Mouse (Mus musculus) urinary bladder, adult 18-20 months (tissue): ENCODE data around the gene Efna3.

Experiments
- DNase-seq, 2 experiments: peaks; one replicate each; pipeline ENCODE4 v3.0.0; 2022; ENCODE audit warnings: low spot score in 2 of 2, mixed read lengths in 2 of 2

Gene Efna3

DNA sequence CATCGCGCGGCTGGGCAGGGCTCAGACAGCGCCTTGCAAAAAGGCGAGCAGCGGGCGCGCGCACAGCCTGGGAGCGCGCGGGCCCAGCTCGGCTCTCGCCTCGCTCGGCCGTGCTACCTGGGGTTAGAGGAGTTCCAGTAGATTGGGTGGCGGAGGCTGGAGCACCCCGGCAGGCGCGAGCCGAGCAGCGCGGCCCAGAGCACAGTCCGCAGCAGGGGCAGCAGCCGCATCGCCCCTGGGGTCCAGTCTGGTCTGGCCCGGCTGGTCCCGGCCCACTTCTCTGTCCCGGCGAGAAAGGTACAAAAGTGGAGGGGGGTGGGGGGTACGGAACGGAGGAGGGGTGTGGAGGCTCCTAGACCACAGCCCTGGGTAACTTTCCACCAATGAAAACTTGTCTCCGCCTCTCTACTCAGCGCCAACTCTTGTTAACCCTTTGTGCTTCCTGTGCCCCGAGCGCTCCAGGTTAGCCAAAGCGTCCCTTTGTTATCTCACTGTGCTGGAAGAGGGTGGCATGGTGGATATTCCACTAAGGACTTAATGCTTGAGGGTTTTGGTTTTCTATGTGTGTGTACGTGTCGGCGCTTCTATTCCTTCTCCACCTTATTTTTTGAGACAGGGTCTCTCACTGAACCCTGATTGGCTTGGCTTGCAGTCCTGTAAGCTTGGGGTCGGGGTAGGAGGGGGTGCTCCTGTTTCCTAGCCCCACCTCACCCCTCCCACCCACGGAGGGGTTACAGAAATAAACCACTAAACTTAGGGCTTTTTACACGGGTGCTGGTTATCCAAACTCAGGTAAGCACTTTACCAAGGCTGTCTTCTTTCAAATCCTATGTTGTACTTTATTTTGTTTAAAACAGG, 15.2 kb upstream of the Efna3 start, which contains the start of gene Efna4:
Gene Efna4 (minus strand): TSS at position 308 of the 858 bp plus-strand sequence.
- DNase-seq: peak in 1 of 2 experiments; percentile 56

DNA sequence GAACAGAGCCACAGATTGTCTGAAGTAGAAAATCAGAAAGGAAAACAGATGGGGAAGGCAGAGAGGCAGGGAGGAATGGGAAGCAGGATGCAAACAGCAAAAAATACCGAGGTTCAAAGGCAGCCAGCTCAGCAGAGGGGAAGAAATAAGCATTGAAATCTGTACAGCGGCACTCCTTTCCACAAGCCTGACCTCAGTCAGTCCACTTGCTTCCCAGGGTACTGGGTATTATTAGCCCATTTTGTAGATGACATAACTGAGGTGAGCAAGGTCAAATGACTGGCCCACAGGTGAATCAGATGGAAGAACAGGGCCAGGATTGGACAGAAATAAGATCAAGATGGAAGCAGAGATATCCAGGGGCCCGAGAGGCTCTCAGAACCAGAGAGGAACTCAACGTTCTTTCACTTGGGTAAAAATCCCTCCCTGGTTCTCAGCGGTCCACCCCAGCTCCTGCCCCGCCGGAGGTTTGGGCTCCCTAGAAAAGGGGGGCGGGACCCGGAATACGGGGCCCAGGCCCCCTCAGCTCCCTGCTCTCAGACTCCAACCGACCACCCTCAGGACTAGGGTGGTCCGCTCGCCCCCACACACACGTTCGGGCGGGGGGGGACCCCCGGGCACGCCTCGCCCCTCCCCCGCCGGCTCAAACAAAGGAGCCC, 14.4 kb upstream of the Efna3 start:
- no peak for DNase-seq

DNA sequence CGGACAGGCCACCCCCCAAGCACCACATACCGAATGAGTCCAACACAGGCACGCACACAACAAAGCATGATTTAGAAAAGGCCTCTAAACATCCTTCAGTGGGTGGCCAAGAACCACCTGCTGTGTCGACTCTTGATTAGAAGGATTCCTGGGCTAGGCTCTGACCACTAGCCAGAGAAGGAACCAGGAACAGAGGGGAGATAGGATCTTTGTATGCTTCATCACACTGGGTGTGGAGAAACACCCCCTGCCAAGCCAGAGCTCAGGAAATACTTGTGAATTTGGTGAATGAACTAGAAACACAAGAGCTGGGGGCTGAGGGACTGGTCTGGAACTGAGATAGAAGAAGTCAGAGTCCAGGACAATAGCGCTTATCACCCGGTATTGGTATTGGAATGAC, 13.8 kb upstream of the Efna3 start:
- DNase-seq: no peak

DNA sequence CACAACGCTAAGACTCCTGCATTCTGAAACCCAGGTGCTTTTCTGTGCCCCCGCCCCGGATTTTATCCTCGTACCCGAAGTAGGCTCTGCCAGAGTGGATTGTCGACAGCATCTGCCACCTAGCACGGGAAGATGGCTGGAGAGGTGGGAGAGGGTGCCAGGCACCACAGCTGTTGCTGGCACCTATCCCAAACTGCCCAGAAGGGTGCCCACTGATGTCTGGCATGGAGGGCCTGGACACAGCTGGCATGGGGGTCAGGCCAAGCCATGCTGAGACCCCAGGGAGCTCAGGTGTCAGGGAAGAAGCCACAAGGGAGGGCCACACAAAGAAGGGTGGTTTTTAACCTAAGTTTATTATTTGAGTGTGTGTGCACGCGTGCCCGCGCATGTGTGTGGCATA, 10.3 kb upstream of the Efna3 start:
- no peak for DNase-seq

DNA sequence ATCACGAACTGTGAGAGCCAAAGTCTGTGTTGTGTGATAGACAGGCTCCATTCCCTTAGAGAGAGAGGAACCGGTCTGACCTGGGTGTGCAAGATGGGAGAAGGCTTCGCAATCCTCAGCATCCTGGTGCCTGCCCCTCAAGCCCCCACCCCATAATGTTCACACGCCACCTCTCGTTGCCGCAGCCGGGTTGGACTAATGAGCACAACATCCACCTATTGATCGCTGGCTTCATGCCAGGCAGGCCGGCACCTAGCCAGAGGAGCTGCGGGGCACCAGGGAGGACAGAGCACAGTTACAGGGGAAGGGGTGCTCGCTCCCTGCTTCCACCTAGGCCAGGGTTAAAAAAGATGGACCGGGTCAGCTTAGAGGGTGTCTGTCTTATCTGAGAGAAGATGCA, 9.7 kb upstream of the Efna3 start:
- DNase-seq: no peak

DNA sequence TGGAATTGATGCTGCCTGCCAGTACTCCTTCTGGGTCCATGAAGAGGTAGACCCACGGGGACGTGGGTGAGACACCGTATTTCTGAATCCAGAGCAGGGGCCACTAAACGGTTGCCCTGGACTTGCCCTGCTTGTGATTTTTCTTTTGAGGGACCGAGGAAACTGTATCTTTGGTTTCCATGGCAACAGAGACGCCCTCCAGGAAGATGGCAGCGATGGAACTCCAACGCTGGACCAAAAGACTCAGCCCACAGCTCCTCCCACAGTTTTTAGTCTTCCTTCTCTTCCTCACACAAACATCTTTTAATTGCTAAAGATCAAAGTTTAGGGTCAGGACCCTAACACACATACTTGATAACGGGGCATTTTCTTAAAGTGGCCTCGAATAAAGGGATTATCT, 9.2 kb upstream of the Efna3 start:
- DNase-seq: no peak

DNA sequence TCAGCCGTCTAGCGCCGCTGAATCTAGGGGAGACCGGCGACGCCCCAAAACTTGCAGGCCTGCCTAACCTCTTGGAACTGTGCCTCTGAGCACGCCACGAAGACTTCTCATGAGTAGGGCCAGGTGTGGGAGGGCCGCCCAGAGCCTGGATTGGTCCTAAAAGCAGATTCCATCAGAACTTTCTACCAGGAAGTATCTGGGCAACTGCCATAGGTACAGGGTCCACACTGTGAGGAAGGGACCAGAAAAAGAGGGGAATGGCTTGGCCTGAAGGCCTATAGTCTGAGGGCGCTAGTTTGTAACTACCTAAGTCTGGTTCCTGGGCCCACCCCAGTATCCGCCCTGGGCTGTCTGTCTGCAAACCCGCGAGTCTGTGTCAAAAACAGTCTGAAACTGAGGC, 8.8 kb upstream of the Efna3 start:
- DNase-seq: no peak

DNA sequence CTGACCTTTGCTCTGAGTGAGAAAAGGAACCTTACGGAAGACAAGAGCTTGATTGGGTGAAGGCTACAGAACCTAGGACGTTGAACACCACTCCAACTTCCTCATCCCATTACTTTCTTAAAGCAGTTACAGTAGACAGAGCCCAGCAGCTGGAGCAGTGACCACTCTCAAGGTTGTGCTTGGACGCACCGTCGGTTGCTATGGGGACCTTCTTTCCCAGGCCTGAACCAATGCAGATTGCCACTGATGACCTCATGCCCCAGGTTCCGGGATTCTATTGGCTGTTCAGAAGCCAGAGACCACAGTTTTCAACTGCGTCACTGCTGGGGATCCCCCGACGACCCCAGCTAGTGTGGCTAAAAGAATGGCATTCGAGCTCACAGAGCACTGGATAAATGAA, 8.2 kb upstream of the Efna3 start:
- DNase-seq: no peak

DNA sequence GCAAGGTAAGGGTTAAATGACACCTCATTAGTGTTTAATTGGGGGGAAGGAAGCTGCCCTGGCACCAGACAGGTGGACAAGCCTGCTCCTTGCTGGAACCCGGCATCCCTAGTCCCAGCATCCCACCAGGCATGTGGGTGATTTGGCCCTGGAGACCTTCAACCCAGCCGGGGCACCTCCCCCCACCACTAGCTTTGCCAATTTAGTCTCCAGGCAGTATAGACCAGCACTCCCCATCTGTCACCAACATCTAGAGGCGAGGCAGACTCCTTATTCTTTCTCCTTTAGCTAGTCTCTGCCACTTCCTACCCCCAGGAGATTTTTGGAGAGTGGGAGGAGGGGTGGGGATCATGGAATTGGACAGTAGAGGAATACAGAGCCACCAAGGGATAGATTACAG, 7.6 kb upstream of the Efna3 start:
- DNase-seq: no peak

DNA sequence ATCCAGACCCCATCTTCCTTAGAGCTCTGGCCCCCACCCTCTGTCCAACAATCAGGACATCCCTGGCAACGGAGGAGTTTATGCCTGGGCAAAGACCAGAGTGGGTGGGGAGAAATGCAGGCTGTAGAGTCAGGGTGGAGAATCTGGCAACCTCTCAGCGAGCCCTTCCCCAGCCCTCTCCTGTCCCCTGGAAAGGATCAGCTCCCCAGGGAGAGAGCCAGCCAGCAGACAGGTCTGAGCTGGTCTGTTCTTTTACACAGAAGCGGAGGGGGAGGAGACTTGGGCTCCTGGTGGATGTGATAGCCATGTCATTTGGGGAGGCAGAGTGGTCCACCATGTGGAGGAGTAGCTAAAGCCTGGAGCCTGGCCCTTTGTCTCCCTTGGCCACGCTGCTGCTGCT, 5.9 kb upstream of the Efna3 start:
- no peak for DNase-seq

DNA sequence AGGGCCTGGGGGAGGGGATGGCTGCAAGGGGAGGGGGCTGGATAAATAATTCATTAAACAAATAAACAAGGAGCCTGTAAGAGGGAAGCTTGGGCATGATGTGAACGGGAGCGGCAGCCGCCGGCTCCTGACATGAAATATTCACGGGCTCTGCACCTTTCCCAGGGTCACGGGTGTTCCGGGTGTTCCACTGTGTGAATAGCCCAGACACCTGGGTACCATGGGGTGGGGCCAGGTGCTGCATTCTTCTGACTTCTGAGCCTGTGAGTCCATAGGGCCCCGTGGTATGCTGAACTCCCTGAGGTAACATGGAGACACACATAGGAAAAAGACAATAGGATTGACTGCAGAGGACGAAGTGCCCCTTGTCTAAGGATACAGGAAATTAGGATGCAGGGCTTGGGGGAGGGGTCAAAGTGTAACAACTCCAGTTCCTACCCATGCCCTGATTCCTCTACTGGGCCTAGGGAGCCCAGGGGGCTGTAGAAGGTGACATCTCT, 4.7 kb upstream of the Efna3 start:
- no peak for DNase-seq

DNA sequence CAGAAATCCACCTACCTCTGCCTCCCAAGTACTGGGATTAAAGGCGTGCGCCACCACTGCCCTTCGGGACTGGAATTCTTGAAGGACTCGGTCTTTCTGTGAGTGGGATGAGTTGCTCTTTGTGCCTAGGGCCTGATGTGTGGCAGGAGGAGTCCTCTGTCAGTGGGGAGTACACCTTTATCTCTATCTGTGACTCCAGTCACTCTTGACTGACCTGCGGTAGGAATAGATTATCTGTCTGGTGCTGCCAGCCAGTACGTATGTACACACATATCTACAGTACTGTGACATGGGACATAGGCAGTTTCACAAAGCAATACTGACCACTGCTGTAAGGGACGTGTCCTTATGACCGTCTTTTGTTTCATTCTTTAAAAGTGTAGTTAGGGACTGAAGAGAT, 3.1 kb upstream of the Efna3 start:
- no peak for DNase-seq

DNA sequence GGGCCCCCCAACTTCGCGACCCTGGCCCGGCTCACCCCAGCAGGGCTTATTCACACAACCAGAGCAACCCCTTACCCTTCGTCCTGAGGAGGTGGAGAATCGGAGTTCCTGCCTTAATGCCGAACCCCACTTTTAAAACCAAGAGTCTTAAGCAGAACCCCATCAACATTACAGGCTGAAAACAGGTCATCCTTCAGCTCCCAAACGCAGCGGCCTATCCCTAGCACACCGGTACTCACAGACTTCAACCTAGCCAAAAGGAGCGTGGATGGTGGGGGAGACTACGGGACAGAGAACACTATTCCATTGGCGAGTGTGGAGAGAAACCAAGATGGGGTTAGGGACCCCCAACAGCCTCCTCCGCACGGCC, 649 bp downstream of the Efna3 start:
- no peak for DNase-seq

DNA sequence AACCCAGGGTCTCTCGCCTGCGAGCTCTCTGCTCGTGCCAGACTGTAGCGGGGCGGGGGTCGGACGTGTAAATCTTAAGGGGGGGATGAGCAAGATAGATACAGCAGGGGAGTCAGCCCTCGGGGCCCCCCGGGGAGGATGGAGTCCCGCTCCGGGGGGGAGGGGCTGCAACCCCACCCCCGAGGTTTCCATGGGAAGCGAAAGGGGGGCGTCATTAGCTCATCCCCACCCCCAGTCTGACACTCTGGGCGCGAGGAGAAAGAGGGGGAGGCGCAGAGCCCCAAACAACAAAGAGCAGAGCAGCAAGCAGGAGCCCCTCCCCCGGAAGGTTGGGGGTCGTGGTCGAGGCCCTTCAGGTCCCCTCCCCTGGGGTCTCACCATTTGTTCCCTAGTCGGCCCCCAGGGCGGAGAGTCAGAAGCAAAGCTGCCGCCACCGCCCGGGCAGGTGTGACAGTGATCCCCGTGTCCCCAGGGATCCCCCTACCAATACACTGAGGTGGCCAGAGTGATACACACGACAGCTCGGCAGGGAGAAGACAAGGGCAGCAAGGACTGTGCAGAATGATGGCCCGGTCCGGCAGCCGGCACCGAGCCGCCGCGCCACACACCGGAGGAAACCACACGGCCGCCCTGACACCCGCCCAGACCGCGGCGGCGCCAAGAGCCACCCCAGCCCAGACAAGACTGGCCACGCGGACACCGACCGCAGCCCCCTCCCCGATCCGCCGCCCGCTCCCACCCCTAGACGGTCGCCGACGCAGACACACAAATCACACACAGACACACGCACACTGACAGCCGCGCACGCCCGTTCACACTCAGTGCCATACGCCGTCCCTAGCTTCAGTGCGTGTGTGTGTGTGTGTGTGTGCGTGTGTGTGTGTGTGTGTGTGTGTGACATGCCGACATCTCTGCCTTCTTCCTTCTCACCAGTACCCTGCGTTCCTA, 1.3 kb downstream of the Efna3 start:
- DNase-seq: no peak

DNA sequence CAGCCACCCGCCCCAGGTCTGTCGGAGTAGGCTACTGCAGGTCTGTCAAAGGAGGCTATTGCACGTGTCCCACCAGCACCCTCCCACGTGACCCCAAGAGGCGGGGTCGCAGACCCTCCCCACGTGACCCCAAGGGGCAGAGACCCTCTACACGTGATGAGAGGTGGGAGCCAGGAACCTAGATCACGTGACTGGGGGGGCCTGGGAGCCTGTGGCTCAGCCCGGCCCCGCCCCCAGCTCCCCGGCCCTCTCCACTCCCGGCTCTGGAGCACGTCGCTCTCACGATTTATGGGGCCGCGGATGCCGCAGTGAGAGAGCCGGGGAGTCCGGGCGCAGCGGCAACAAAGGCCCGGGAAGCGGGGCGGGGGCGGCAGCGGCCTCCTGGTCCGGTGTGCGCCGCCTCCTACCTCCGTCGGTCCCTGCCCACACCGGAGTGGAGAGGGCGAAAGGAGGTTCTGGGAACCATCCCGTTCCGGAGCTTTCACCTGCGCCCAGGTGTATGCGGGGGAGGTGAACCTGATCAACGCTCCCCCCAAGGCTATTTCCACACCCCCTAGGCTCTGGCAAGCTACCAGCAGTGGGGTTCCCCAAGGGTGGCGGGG, 2.1 kb downstream of the Efna3 start:
- no peak for DNase-seq

DNA sequence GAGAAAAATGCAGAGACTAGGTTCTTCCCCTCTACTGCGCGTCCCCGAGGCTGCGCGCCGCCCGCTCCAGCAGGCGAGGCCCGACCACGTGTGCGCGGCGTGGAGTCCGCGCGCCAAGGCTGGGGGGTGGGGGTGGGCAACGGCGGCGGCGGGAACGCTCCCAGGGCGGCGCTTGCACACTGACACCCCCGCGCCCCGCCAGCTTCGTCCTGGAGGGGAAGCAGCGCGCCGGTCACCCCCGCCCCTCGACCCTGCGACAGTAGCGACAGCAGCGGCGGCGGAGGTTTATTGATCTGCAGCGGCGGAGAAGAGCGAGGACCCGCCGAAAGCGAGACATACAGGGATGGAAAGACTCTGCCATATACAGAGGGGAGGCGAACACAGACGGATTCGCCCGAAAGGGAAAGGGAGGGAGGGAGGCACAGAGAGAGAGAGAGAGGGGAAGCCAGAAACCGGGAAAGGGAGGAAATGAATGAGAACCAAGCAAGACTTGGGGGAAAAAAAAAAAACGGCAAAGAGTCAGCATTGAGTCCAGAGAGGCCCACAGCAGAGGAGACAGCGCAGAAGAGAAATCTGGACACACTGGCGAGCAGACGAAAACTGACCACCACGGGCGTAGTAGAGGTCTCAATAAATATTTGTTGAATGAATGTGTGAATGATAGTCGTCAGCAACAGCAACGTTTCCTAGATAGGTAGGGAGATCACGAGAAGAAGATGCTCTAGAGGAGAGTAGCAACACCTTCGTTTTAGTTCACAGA, 3.0 kb downstream of the Efna3 start:
- no peak for DNase-seq

DNA sequence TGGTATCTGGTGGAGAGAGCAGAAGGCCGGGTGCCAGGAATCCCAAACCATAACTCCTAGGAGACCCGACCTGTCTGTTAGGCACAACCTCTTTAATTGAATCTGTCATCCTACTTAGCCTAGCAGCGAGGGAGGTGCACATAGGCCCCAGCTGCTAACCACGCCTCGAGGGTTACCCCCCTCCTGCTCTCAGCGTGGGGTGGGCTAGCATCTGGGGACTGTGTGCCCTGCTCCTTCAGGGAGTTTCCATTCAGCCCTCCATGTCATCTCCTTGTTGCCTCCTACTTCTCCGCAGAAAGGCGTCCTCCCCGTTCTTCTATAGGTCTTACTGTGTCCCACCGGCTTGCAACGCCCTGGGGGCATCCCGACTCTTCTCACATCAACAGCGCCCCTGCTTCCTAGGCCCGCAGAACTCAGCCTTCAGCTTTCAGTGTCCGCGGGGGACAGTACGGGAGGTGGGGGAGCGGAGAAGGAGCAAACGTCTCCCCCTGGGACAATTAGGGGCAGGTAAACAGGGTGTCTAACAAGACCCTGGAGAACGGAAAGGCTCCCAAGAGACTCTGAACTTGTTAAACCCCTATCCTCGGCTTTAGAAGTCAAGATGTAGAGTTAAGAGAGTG, 3.7 kb downstream of the Efna3 start:
- no peak for DNase-seq

DNA sequence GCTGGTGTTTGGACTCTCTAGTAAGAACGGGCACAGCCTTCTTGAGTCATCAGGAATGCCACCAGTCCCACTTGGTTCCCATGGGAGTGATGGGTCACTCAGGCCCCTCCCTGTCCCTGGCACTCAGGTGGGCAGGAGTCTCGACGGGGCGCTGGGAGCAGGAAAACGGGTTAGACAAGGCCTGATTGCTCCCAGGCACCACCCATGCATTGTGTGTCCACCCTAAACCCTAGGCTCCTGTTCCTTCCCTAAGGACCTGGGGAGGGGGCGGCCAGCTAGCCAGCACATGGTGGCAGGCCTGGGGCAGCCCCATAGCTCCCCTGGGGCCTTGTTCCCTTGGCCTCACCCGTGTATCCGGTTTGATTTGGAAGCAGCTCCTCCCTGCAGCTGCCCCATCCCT, 4.4 kb downstream of the Efna3 start:
- DNase-seq: no peak

DNA sequence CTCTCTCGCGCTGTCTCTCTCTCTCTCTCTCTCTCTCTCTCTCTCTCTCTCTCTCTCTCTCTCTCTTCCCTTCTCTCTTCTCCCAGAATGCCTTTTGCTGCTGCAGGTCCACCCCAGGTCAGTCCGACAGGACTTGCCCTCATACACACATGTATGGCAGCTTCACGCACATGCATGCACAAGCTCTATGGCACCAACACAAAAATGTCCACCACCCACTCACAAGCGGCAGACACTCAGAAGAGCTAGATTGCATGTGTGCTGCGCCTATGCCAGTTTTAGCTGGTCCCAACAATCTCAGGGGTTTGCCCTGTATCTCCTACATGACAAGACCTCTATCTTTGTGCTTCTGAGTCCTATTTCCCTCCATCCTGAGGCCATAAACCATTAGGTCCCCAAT, 5.5 kb downstream of the Efna3 start:
- no peak for DNase-seq

DNA sequence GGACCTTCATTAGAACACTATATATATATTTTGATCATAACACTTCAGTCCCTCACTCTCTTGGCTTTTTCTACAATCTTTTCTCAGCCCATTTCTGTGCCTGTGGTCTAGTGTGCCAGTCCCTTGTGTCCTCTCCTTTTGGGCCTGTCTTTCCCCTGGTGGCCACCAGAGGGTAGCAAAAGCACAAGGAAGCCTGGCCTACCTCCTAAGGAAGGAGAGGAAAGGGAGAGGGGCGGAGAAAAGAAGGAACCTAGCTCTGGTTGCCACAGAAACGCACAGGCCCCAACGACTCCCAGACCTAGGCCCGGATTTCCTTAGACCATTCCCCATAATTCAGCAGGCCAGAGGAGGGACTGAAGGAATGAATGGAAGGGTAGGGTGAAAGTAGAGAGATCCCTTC, 5.9 kb downstream of the Efna3 start:
- peak; percentile 68 to 70 for DNase-seq
